Mouse (Mus musculus) hindbrain, embryonic 12.5 days (tissue): ENCODE data around the gene Lmo4. TPM values are rescaled to one million over a fixed set of nuclear protein-coding genes. Genes with fewer than 3 reads are reported as not detected.

Source experiments
- ATAC-seq: fragments of 200-750 bp; cut with Nextera tagmentation; 2 replicates; pipeline ENCODE4 v1.8.0; 2017; ENCODE audit warnings: moderate TSS enrichment; ENCODE audit not compliant: low FRiP score
- H3K27ac ChIP-seq: fragments of 300-500 bp; sonication (generic); 2 replicates; pipeline ENCODE4 v1.5.1; 2016; ENCODE audit warnings: mild to moderate bottlenecking
- H3K27me3 ChIP-seq: fragments of 300-500 bp; sonication (generic); 2 replicates; pipeline ENCODE4 v1.6.1; 2016; ENCODE audit warnings: mild to moderate bottlenecking
- H3K36me3 ChIP-seq: fragments of 300-500 bp; sonication (generic); 2 replicates; pipeline ENCODE4 v1.6.1; 2016; ENCODE audit warnings: mild to moderate bottlenecking
- H3K4me1 ChIP-seq: fragments of 300-500 bp; sonication (generic); 2 replicates; pipeline ENCODE4 v1.6.1; 2016
- H3K4me2 ChIP-seq: fragments of 300-500 bp; sonication (generic); replicated peaks from 2 replicates; pipeline ENCODE4 v1.6.1; 2016; ENCODE audit warnings: mild to moderate bottlenecking
- H3K4me3 ChIP-seq: fragments of 300-500 bp; sonication (generic); 2 replicates; pipeline ENCODE4 v1.5.1; 2016; ENCODE audit warnings: mild to moderate bottlenecking
- H3K9ac ChIP-seq: fragments of 300-500 bp; sonication (generic); 2 replicates; pipeline ENCODE4 v1.6.1; 2016; ENCODE audit warnings: mild to moderate bottlenecking, moderate library complexity
- H3K9me3 ChIP-seq: fragments of 300-500 bp; sonication (generic); replicated peaks from 2 replicates; pipeline ENCODE4 v1.6.1; 2016; ENCODE audit warnings: mild to moderate bottlenecking
- WGBS: fragments of 180-500 bp; shearing (Covaris S2); methylation state at CpG from one replicate; pipeline ENCODE4 v1.1.7; 2016; 5-methylcytosine and 5-hydroxymethylcytosine counted together
- polyA plus RNA-seq: library from polyadenylated mRNA; unstranded; fragments of >200 nt; fragmentation: Nextera tagmentation; extraction: Ambion mirVana; gene quantifications from 2 replicates; pipeline ENCODE4 v1.2.1, GENCODE M21; 2016

Lmo4 gene
- 62.0 and 64.7 TPM in 2 replicates for polyA plus RNA-seq

DNA sequence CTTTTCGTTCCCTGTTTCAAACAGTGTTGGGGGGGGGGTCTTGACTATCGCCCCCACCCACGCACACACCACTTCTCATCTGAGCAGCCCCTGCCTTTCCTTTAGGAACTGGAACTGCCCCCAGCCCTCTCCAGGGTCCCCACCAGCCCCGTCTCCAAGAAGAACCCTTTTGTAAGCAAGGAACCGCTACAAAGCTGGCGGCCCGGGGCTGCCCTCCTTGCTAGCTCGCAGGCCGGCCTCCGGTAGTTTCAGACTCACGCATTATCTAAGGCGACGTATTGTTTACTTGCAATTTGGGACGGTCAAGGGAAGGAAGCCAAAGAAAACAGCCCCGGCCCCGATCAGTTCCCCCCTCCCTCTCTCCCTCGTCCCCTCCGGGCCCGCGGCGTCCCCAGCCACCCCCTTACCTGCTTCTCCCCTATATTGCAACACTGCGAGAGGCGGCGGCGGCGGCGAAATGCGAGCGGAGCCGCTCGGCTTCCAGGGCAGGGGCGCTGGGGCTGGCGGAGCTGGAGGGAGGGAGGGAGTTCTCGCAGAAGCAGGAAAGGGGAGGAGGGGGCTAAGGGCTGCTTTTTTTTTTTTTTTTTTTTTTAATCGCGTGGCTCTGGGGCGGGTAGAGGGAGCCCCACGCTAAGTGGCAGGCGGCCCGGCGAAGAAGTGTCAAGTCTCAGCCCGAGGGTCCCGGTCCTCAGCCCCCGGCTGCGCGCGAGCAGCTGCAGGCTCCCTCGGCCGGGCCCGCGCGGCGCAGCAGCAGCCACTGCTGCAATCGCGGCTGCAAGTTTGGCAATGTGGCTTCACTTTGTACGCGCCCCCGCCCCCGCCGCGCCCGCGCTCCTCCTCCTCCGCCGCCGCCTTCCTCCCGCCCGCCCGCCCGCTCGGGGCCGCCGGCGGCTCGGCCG lies at the start of gene Lmo4:
TSS of gene Lmo4 (minus strand) at position 808 of the 899 bp plus-strand sequence.
- Histone ChIP-seq H3K4me2 (peak within 1 kb of the TSS; percentile 92), H3K9me3 (no peaks in the 10 kb centered on the region), H3K9ac (peak within 1 kb of the TSS; percentile 98), H3K4me3 (peak within 1 kb of the TSS; percentile 85), H3K27me3 (no peaks in the 10 kb centered on the region), H3K27ac (peak within 1 kb of the TSS; percentile 100), H3K36me3 (no peaks in the 10 kb centered on the region), H3K4me1 (peaks cover 20% of the 10 kb centered on the region)
- WGBS: under 1% methylated on average over 50 of the region's 76 CpGs
- peak; percentile 80 for ATAC-seq

DNA sequence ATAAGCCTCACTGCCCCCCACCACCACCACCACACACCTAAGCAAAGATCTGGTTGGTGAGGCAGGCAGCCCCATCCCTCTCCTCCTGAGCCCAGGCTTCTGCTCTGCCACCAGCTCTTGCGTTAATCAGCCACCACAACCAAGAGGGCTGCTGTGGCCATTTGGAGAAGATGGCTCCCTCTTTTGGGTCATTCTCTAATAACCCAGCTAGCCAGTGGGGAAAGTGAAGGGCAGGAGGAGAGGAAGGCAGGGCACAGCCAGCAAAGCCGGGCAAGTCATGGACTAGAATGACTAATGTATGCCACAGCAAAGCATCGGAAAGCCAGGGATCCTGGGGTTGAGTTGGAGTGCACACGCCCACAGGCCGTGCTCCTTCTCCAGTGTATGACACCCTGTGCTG lies 49.3 kb upstream of the Lmo4 start:
- H3K27me3 ChIP-seq: no peaks in the 10 kb centered on the region
- no peak overlapping the region for H3K27ac ChIP-seq
- 78% methylated on average over 5 of the region's 5 CpGs for WGBS
- H3K9me3 ChIP-seq: no peaks in the 10 kb centered on the region
- no peak overlapping the region for H3K4me3 ChIP-seq
- no peak overlapping the region for H3K4me2 ChIP-seq
- H3K9ac ChIP-seq: no peak overlapping the region
- H3K4me1 ChIP-seq: peaks cover 8% of the 10 kb centered on the region
- ATAC-seq: no peak
- H3K36me3 ChIP-seq: no peaks in the 10 kb centered on the region

DNA sequence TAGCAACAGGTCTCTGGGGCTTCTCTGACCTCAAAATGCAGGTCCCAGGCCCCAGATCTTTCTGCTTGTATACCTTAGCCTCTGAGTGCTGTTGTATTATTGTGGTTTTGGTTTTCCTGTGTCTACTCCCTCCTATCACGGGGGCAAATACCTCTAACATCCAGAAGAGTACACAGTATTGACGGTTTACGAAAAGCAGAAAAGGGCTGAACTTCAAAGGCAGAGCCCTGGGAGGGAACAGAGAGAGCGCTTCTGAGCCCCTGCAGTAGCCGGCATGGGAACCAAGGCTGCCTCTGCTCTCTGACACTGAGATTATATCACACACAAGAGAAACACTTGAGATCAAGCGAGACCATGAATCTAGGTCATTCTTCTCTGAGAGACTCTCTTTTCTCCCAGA lies 48.0 kb upstream of the Lmo4 start:
- no peak overlapping the region for H3K4me2 ChIP-seq
- ATAC-seq: no peak
- H3K4me3 ChIP-seq: no peak overlapping the region
- H3K36me3 ChIP-seq: no peaks in the 10 kb centered on the region
- peaks cover 6% of the 10 kb centered on the region for H3K4me1 ChIP-seq
- WGBS: 79% methylated on average over 6 of the region's 6 CpGs
- no peak overlapping the region for H3K27ac ChIP-seq
- H3K9ac ChIP-seq: no peak overlapping the region
- no peaks in the 10 kb centered on the region for H3K27me3 ChIP-seq
- no peaks in the 10 kb centered on the region for H3K9me3 ChIP-seq

DNA sequence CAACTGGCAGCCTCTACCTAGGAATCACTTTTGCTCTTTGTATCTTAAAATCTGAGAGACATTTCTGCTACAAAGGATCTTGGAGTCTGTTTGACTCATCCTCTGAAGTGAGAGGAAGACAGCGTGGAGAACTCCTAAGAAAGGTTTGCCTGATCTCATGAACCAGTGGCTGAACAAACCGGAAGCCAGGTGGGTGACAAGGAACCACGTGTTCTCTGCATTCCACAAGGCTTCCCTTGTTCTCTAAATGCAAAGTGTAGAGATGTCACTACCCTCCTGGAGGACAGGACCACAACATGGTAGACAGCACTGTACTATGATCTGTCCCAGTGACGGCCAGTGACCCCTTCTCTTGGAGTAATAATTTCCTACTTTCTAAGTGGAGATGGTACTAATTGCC lies 47.1 kb upstream of the Lmo4 start:
- Histone ChIP-seq H3K4me3 (no peak overlapping the region), H3K4me2 (no peak overlapping the region), H3K27me3 (no peaks in the 10 kb centered on the region), H3K27ac (no peak overlapping the region), H3K4me1 (no peaks in the 10 kb centered on the region), H3K9me3 (no peaks in the 10 kb centered on the region), H3K36me3 (no peaks in the 10 kb centered on the region), H3K9ac (no peak overlapping the region)
- no peak for ATAC-seq
- WGBS: 88% methylated on average over 4 of the region's 4 CpGs

DNA sequence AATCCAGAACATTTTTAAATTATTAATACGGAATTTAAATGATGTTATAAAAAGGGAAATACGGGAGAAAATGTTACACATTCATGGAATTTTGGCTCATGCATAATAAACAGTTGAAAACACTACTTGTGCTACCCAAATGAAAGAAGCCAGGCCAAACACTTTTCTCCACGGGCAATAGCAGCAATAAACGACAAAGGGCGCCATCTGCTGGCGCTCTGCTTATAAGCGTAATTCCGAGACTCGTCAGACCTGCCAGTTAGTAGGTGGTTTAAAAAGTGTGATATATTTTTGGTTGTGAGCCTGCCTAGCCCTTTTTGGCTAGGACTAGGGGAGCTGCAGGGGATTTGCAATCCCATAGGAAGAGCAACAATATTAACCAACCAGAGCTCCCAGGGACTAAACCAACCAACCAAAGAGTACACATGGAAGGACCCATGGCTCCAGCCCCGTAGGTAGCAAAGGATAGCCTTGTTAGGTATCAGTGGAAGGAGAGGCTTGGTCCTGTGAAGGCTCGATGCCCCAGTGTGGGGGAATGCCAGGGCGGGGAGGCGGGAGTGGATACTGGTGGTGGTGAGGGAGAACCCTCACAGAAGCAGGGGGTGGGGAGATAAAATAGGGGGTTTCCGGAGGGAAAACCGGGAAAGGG lies 37.1 kb upstream of the Lmo4 start:
- H3K27me3 ChIP-seq: no peaks in the 10 kb centered on the region
- ATAC-seq: peak; percentile 53; the same call in 1 of the 2 replicates
- H3K4me3 ChIP-seq: no peak overlapping the region
- no peaks in the 10 kb centered on the region for H3K36me3 ChIP-seq
- 31% methylated on average over 15 of the region's 15 CpGs for WGBS
- no peaks in the 10 kb centered on the region for H3K9me3 ChIP-seq
- no peak overlapping the region for H3K27ac ChIP-seq
- no peak overlapping the region for H3K4me2 ChIP-seq
- no peak overlapping the region for H3K9ac ChIP-seq
- no peaks in the 10 kb centered on the region for H3K4me1 ChIP-seq

DNA sequence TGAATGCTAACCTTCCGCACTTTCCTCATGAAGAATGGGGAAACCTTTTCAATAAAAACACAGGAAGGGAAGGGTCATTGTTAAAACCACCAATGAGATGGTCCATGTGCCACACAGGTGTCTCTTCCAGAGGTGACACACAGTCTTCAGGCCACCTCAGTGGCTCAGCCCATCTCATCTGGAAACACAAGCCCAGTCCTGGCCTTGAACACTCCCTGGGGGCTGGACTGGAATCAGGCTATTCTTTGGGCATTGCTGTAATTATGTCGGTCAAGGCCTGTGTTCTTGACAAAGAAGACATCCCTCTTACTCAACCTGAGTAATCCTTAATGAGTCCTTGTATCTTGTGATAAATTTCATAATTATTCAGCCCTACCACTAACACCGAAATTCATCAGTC lies 36.1 kb upstream of the Lmo4 start:
- Histone ChIP-seq H3K9me3 (no peaks in the 10 kb centered on the region), H3K27me3 (no peaks in the 10 kb centered on the region), H3K9ac (no peak overlapping the region), H3K4me3 (no peak overlapping the region), H3K4me1 (no peaks in the 10 kb centered on the region), H3K4me2 (no peak overlapping the region), H3K36me3 (no peaks in the 10 kb centered on the region), H3K27ac (no peak overlapping the region)
- 0 out of 2 replicates have a peak, but pooled peaks have one; percentile 24 for ATAC-seq
- WGBS: 72% methylated on average over 3 of the region's 3 CpGs

DNA sequence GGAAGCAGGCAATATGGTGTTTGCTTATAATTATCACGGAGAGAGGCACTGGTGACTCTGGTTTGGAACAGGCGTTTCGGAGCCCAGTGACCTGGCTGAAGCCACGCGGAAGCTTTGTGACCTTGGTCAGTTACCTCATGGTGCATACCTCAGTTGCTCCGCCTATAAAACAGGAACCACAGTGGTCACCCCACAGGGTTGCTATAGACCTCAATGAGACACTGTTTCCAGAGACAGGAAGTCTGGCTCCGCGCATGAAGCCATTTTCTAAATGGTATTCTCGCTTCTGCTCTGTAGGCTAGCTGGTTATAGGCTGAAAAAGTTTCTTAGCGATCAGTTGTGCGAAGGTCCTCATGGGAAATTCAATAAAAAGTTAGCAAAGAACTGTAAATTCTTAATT lies 33.5 kb upstream of the Lmo4 start:
- ATAC-seq: no peak
- WGBS: 94% methylated on average over 11 of the region's 11 CpGs
- Histone ChIP-seq H3K27me3 (no peaks in the 10 kb centered on the region), H3K4me3 (no peak overlapping the region), H3K36me3 (no peaks in the 10 kb centered on the region), H3K27ac (no peak overlapping the region), H3K9me3 (no peaks in the 10 kb centered on the region), H3K4me2 (no peak overlapping the region), H3K4me1 (no peaks in the 10 kb centered on the region), H3K9ac (no peak overlapping the region)

DNA sequence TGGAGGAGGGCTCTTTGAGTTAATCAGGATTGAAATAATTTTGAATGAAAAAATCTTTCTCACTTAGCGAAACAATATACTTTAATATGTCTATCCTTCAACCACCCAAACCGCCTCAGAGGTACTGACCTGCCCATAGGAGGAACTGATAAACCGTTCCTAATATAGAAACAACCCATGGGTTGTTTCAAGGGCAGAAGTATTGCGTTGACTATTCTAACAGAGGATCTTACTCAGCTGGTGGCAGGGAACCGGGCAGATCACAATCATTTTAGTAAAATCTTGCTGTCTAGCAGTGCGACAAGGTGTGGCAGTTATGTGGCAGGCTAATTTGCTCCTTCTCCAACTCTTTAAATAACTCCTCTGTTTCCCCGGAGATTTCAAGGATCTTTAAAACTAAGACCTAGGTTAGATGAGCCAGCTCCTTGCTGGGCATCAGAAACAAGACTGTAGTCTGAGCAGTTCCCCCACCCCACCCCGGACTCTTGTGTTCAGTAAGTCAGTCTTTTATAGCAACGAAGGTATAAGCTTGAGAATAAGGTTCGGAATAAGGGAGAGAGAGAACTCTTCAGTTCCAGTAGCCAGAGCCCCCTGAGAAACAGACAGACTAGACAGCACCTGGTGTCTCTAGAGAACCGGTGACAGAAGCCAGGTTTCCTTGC lies 27.5 kb upstream of the Lmo4 start:
- WGBS: 89% methylated on average over 11 of the region's 11 CpGs
- Histone ChIP-seq H3K27me3 (no peaks in the 10 kb centered on the region), H3K27ac (no peak overlapping the region), H3K36me3 (no peaks in the 10 kb centered on the region), H3K9ac (no peak overlapping the region), H3K4me1 (no peaks in the 10 kb centered on the region), H3K9me3 (no peaks in the 10 kb centered on the region), H3K4me3 (no peak overlapping the region), H3K4me2 (no peak overlapping the region)
- no peak for ATAC-seq

DNA sequence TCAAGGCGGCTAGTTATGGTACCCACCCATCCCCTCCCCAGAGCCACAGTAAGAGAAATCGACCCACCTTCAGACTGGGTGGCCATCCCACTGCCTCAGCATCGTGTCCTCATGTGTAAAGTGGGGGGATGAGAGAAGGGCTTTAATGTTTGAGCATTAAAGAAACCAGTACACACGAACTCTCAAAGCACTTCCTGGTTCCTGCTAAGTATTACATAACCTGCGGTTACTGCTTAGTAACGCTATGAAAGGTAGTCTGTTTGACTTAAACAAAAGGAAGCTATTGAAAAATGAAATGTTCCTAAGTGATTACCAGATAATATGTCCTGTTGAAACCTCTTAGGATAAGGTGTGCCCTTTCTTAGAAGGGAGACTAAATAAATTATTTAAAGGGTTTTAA lies 26.9 kb upstream of the Lmo4 start:
- 86% methylated on average over 6 of the region's 6 CpGs for WGBS
- H3K36me3 ChIP-seq: no peaks in the 10 kb centered on the region
- no peaks in the 10 kb centered on the region for H3K4me1 ChIP-seq
- H3K4me3 ChIP-seq: no peak overlapping the region
- no peaks in the 10 kb centered on the region for H3K27me3 ChIP-seq
- no peak overlapping the region for H3K27ac ChIP-seq
- no peak overlapping the region for H3K9ac ChIP-seq
- H3K9me3 ChIP-seq: no peaks in the 10 kb centered on the region
- no peak overlapping the region for H3K4me2 ChIP-seq
- ATAC-seq: no peak

DNA sequence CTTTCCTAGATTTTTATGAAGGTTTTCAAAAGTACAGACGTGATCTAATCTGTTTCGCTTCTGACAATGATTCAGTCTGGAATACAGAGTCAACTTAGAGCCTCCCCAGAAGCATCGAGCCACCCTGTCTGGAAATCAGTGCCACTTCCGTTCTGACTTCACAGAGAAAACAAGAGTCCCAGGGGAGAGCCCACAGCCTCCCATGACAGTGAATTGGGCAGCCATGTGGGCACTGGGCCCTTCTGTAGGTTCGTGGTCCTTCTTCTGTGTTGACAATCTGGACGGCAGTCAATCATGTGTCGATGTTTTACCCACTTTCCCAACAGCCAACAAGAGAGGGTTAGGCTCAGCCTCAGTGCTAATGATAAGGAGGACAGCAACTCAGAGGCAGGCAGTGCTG lies 26.4 kb upstream of the Lmo4 start:
- no peaks in the 10 kb centered on the region for H3K4me1 ChIP-seq
- H3K4me3 ChIP-seq: no peak overlapping the region
- no peak overlapping the region for H3K4me2 ChIP-seq
- no peak overlapping the region for H3K27ac ChIP-seq
- H3K9me3 ChIP-seq: no peaks in the 10 kb centered on the region
- no peaks in the 10 kb centered on the region for H3K36me3 ChIP-seq
- WGBS: 83% methylated on average over 7 of the region's 7 CpGs
- no peak for ATAC-seq
- H3K27me3 ChIP-seq: no peaks in the 10 kb centered on the region
- no peak overlapping the region for H3K9ac ChIP-seq

DNA sequence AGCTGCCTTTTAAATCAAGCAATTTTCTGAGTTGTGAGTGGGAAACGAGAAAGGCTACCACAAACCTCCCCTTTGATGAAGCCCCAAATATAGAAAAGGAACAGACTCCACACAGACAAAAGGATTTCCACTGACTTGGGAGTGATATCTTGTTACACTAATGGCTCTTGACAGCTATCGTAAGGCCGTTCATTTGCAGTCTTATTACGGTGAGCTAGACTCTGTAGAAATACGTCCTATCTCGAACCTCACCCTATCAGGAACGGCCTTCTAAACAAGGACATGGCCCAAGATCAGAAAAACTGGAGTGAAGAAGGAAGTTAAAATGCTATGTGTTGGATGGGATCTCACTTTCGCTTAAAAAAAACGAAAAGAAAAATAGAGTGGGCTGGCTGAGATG lies 25.0 kb upstream of the Lmo4 start:
- Histone ChIP-seq H3K4me2 (no peak overlapping the region), H3K9ac (no peak overlapping the region), H3K27me3 (no peaks in the 10 kb centered on the region), H3K36me3 (no peaks in the 10 kb centered on the region), H3K4me3 (no peak overlapping the region), H3K27ac (no peak overlapping the region), H3K9me3 (no peaks in the 10 kb centered on the region), H3K4me1 (peaks cover 4% of the 10 kb centered on the region; the same call in 1 of the 2 replicates)
- ATAC-seq: no peak
- WGBS: 82% methylated on average over 9 of the region's 9 CpGs

DNA sequence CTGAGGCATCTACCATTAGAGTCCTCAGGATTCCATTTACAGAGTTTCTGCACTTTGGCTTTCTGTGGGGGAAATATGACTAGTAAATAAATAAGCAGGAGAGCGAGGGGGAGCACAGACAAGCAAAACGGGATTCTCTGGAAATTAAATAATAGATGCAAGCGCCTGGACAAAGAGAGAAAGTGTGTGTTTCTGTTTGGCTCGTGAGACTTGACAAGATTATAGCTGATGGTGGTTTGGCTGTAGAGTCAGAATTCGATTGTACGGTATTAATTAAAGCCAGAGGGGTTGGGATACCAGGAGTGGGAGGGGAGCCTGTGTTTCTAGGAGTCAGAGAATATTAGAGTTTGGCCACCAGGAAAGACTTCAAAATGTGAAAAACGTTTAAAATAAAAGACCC lies 24.3 kb upstream of the Lmo4 start:
- Histone ChIP-seq H3K4me1 (peaks cover 4% of the 10 kb centered on the region; the same call in 1 of the 2 replicates), H3K27me3 (no peaks in the 10 kb centered on the region), H3K9me3 (no peaks in the 10 kb centered on the region), H3K36me3 (no peaks in the 10 kb centered on the region), H3K4me3 (no peak overlapping the region), H3K4me2 (no peak overlapping the region), H3K27ac (no peak overlapping the region), H3K9ac (no peak overlapping the region)
- WGBS: 71% methylated on average over 7 of the region's 7 CpGs
- ATAC-seq: no peak
